Mouse (Mus musculus) stomach, embryonic 16.5 days (tissue): ENCODE measurements around the gene Dbndd1. TPM values are rescaled to one million over a fixed set of nuclear protein-coding genes. Genes with fewer than 3 reads are reported as not detected.

Source experiments
- ATAC-seq: fragments of 200-750 bp; cut with Nextera tagmentation; 2 replicates; pipeline ENCODE4 v1.8.0; 2017; ENCODE audit warnings: moderate number of reproducible peaks, moderate TSS enrichment; ENCODE audit not compliant: insufficient read depth, low FRiP score
- H3K27ac ChIP-seq: fragments of 300-500 bp; sonication (generic); 2 replicates; pipeline ENCODE4 v1.5.1; 2014; ENCODE audit warnings: low read length
- H3K27me3 ChIP-seq: fragments of 300-500 bp; sonication (generic); 2 replicates; pipeline ENCODE4 v1.6.1; 2014; ENCODE audit warnings: low read length, control low read depth, mixed read lengths; ENCODE audit not compliant: control insufficient read depth, insufficient read depth
- H3K36me3 ChIP-seq: fragments of 300-500 bp; sonication (generic); 2 replicates; pipeline ENCODE4 v1.6.1; 2014; ENCODE audit warnings: low read length; ENCODE audit not compliant: control insufficient read depth, insufficient read depth
- H3K4me1 ChIP-seq: fragments of 300-500 bp; sonication (generic); 2 replicates; pipeline ENCODE4 v1.6.1; 2014; ENCODE audit warnings: low read length, control low read depth, mixed read lengths; ENCODE audit not compliant: control insufficient read depth, insufficient read depth
- H3K4me2 ChIP-seq: fragments of 300-500 bp; sonication (generic); 2 replicates; pipeline ENCODE4 v1.6.1; 2014; ENCODE audit warnings: low read depth, low read length, mixed read lengths
- H3K4me3 ChIP-seq: fragments of 300-500 bp; sonication (generic); replicated peaks from 2 replicates; pipeline ENCODE4 v1.5.1; 2014; ENCODE audit warnings: mild to moderate bottlenecking, low read length
- H3K9ac ChIP-seq: fragments of 300-500 bp; sonication (generic); 2 replicates; pipeline ENCODE4 v1.6.1; 2014; ENCODE audit warnings: low read length
- H3K9me3 ChIP-seq: fragments of 300-500 bp; sonication (generic); replicated peaks from 2 replicates; pipeline ENCODE4 v1.6.1; 2016; ENCODE audit warnings: low read length, control low read depth; ENCODE audit not compliant: control insufficient read depth
- WGBS: fragments of 180-500 bp; shearing (Covaris S2); extraction: QIAGEN DNeasy Blood & Tissue Kit; methylation state at CpG from one replicate; pipeline ENCODE4 v1.1.7; 2014; 5-methylcytosine and 5-hydroxymethylcytosine counted together
- polyA plus RNA-seq: library from polyadenylated mRNA; unstranded; fragments of >200 nt; fragmentation: Nextera tagmentation; extraction: Ambion mirVana; gene quantifications from 2 replicates; pipeline ENCODE4 v1.2.1, GENCODE M21; 2015

Gene Dbndd1
- polyA plus RNA-seq, 1 experiment from 2014 or later = 3.2 TPM

DNA sequence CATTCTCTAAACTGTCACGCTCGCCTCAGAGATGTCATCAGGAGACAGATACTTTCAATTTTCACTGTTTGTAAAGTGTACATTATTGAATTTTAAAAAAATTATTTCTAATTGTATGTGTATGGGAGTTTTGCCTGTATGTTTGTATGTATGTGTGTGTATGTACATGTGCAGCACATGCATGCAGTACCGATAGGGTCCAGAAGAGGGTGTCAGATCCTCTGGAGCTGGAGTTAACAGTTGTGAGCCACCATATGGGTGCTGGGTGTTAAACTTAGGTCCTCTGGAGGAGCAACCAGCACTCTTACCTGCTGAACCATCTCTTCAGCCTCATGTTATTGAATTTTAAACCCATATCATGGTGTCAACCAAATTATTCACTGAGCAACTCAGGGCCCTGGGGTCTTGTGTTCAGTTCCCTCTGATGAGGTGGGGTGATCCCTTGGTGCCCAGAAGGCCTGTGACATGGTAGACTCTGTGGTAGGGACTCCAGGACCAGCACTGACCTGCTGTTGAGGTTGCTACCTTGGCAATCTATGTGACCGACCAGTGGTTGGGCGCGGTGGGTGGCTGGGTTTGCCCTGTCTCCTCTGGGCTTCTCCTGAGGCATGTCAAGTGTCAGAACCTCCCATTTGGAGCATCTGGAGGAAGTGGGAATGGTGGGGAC is 11.3 kb downstream of the Dbndd1 start:
- peaks cover 33% of the 10 kb centered on the region for H3K36me3 ChIP-seq
- no peak overlapping the region for H3K4me3 ChIP-seq
- ATAC-seq = no peak
- no peak overlapping the region for H3K4me2 ChIP-seq
- H3K27ac ChIP-seq = no peak overlapping the region
- H3K9ac ChIP-seq = no peak overlapping the region
- H3K9me3 ChIP-seq = no peaks in the 10 kb centered on the region
- H3K4me1 ChIP-seq = no peaks in the 10 kb centered on the region
- 97% methylated on average over 6 of the region's 6 CpGs for WGBS
- H3K27me3 ChIP-seq = no peaks in the 10 kb centered on the region

DNA sequence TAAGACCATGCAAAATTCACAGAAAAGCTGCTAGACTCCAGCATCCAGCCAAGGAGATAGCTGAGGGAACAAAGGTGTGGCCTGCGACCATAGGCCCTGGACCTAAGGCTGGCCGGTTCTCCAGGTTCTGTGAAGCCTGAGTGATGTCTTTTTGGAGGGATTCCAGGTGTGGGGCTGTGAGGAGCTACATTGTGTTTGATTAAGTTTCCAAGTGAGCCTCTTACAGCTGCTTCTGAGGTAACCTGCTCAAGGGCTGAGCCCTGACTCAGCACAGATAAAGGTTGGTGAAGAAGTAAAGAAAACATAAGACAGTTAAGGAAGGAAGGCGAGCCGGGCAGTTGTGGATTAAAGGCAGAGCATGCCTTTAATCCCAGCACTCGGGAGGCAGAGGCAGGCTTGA is 13.1 kb downstream of the Dbndd1 start:
- Histone ChIP-seq H3K27ac (no peak overlapping the region), H3K27me3 (no peaks in the 10 kb centered on the region)
- 86% methylated on average over 5 of the region's 5 CpGs for WGBS

DNA sequence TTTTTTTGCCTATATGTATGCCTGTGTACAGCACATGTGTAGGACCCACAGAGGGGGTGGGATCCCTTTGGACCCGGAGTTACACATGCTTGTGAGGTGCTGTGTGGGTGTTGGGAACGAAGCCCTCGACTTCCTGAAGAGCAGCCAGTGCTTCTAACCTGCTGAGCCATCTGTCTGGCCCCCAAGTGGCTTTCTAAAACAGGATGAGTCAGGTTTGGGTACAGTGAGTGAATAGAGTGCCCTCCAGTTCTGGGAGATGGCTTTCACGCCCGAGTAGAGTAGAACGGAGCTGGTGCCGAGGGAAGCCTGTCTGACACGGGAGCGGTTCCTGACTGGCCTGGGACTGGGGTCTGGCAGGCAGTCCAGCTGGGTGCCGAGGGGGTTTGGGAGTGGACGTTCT is 15.7 kb downstream of the Dbndd1 start:
- Histone ChIP-seq H3K4me2 (no peak overlapping the region), H3K36me3 (peaks cover 39% of the 10 kb centered on the region)
- no peak for ATAC-seq

More for the DNA sequence above, 13.1 kb downstream of the Dbndd1 start:
- ATAC-seq = no peak
- H3K9me3 ChIP-seq = no peaks in the 10 kb centered on the region
- peaks cover 39% of the 10 kb centered on the region for H3K36me3 ChIP-seq
- H3K4me2 ChIP-seq = no peak overlapping the region
- H3K4me1 ChIP-seq = no peaks in the 10 kb centered on the region
- no peak overlapping the region for H3K9ac ChIP-seq
- H3K4me3 ChIP-seq = no peak overlapping the region

DNA sequence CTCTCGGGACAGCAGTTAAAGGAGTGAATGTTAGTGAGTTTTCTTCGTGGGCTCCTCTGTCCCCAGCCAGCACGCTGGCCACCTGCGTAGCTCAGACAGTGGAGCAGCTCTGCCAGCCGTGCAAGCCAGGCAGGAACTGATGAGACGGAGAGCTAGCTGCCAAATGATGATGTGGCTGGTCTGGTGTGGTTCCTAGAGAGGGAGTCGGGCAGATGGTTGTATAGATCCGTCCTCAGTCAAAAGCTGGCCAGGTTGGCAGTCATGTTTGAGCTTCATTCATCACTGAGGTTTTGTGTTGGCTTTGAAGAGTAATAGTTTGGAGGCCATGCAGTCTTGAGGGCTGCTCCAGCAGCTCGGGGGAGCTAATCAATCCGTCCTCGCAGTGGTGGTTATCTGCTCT is 16.3 kb downstream of the Dbndd1 start:
- H3K9ac ChIP-seq = no peak overlapping the region
- H3K27me3 ChIP-seq = no peaks in the 10 kb centered on the region
- H3K36me3 ChIP-seq = peaks cover 36% of the 10 kb centered on the region
- no peak for ATAC-seq
- no peaks in the 10 kb centered on the region for H3K9me3 ChIP-seq
- H3K4me3 ChIP-seq = no peak overlapping the region
- 87% methylated on average over 11 of the region's 11 CpGs for WGBS
- no peaks in the 10 kb centered on the region for H3K4me1 ChIP-seq
- H3K4me2 ChIP-seq = no peak overlapping the region
- no peak overlapping the region for H3K27ac ChIP-seq

More for the DNA sequence above, 15.7 kb downstream of the Dbndd1 start:
- Histone ChIP-seq H3K27me3 (no peaks in the 10 kb centered on the region), H3K4me3 (no peak overlapping the region), H3K9me3 (no peaks in the 10 kb centered on the region), H3K9ac (no peak overlapping the region), H3K27ac (no peak overlapping the region), H3K4me1 (no peaks in the 10 kb centered on the region)
- 93% methylated on average over 11 of the region's 11 CpGs for WGBS

DNA sequence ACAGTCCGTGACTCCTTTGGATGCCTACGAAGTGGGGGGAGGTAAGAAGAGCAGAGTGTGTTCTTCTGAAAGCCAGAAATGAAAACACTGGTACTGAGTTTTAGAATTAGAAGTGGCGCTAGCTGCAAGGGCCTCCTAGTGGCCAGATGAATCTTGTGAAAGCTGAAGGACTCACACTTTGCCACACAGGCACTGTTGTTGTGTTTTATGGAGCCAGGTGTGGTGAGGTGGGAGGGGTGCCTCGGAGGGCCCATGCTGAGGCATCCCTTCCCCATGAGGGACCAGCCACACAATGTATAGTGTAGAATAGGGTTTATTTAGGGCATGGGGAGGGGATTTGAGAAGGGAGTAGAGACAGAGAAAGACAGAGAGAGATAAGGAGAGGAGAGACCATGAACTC is 17.6 kb downstream of the Dbndd1 start:
- Histone ChIP-seq H3K9me3 (no peaks in the 10 kb centered on the region), H3K4me3 (no peak overlapping the region), H3K4me2 (no peak overlapping the region), H3K27ac (no peak overlapping the region), H3K36me3 (peaks cover 23% of the 10 kb centered on the region), H3K4me1 (no peaks in the 10 kb centered on the region), H3K27me3 (no peaks in the 10 kb centered on the region), H3K9ac (no peak overlapping the region)
- no peak for ATAC-seq
- 78% methylated on average over 4 of the region's 4 CpGs for WGBS

DNA sequence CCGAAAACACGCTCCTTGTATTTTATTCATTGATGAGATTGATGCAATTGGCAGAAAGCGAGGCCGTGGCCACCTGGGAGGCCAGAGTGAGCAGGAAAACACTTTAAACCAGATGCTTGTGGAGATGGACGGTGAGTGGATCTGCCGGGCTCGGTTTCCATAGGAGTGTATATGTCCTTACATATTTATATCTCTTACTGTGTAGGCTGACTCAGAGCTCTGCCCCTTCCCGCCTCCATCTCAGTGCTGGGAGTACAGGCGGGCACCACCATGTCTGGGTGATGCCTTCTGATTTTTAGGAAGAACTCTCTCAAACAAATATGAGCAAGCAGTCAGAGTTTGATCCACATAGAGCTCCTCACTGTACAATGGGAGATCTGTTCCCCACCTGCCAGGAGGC is 22.4 kb downstream of the Dbndd1 start:
- Histone ChIP-seq H3K9ac (no peak overlapping the region), H3K4me2 (no peak overlapping the region), H3K4me1 (no peaks in the 10 kb centered on the region), H3K9me3 (no peaks in the 10 kb centered on the region), H3K4me3 (no peak overlapping the region), H3K27me3 (no peaks in the 10 kb centered on the region), H3K36me3 (peaks cover 23% of the 10 kb centered on the region; the same call in 1 of the 2 replicates), H3K27ac (no peak overlapping the region)
- ATAC-seq = no peak
- 93% methylated on average over 9 of the region's 9 CpGs for WGBS

DNA sequence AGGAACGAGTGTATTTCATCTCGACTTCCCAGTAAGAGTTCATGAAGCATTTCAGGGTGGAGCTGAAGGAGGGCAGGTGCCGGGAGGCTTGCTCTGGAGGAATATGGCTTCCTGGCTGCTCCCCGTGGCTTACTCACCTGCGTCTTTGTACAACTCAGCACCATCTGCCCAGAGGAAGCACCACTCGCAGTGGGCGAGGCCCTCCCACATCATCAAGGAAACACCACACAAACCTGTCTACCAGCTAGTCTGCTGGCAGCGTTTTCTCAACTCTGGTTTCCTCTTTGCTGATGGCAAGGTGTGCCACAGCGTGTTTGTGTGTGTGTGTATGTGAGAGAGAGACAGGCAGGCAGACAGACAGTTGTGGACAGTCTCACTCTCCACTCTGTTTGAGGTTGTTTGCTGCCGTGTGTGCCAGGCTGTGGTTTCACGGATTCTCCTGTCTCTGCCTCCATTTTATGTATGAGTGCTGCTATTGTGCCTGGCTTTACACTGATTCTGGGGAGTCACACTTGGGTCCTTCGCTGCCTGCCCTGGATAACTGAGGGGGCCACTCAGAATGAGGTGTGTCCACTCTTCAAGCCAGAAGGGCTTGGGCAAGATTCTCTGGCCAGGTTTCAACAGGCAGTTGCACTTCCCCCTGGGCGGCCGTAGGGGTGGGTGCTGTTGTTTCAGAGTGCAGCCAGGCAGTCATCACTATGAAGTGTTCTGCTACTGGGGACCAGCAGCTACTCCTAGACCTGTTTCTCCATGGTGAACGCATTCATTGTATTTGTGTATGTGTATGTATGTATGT is 23.8 kb downstream of the Dbndd1 start:
- 90% methylated on average over 15 of the region's 15 CpGs for WGBS
- no peaks in the 10 kb centered on the region for H3K9me3 ChIP-seq
- no peak overlapping the region for H3K27ac ChIP-seq
- H3K4me2 ChIP-seq = no peak overlapping the region
- no peaks in the 10 kb centered on the region for H3K27me3 ChIP-seq
- ATAC-seq = no peak
- peaks cover 35% of the 10 kb centered on the region for H3K36me3 ChIP-seq
- no peaks in the 10 kb centered on the region for H3K4me1 ChIP-seq
- H3K4me3 ChIP-seq = no peak overlapping the region
- no peak overlapping the region for H3K9ac ChIP-seq

DNA sequence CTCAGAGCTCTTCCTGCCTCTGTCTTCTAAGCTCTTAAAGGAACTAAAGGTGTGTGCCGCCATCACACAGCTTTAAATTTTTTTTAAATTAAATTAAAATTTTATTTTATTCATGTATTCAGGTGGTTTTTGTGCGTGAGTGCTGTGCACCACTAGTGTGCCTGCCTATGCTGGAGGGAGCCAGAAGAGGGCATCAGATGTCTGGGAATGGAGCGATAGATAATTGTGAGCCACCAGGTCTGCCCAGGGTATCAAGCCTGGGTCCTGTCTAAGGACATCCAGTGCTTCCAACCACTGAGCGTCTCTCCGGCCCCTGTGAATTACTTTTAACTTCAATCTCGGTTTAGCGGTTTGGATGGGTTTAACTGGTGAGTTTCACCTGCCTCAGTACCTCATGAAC is 32.6 kb downstream of the Dbndd1 start:
- no peak for ATAC-seq

DNA sequence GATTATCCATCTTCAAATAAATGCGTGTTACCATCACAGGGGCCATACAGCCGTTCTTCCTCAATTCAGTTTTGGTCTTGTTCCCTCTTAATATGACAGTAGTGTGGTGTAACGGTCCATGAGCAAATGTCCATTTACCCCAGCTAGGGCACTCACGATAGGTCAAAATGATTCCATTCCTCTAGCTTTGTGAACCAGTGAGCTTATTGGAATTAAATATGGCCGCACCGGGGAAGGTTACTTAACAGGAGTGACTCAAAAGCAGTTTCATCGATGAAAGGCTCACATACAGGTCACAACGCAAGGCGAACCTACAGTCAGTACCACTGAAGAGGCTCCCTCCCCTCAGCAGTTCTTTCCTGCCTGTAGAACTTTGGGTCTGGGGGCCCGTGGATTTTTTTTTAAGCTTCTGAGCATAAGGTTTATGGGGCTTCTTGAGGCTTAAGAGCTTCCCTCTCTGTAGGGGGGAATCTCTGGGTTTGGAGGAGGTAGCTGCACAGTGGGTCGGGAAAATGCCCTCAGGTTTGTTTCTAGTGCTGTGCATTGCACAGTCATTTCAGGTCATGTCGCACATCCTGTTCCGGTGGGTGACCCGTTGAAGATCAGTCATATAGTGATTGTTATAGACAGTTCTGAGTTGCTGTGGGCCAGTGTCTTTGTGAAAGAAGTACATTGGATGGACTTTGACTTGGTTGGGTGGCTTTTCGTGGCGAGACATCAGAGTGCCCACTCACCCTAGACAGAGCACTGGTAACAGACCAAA is 36.6 kb downstream of the Dbndd1 start:
- Histone ChIP-seq H3K4me2 (peak overlapping the region; percentile 59), H3K4me1 (peaks cover 16% of the 10 kb centered on the region), H3K36me3 (peaks cover 9% of the 10 kb centered on the region; the same call in 1 of the 2 replicates), H3K9ac (peak overlapping the region; percentile 92), H3K9me3 (no peaks in the 10 kb centered on the region), H3K27me3 (no peaks in the 10 kb centered on the region), H3K4me3 (peak overlapping the region; percentile 84), H3K27ac (peak overlapping the region; percentile 94; the same call in 1 of the 2 replicates)
- WGBS = 37% methylated on average over 16 of the region's 16 CpGs
- no peak for ATAC-seq

More for the DNA sequence above, 32.6 kb downstream of the Dbndd1 start:
- no peaks in the 10 kb centered on the region for H3K27me3 ChIP-seq
- no peaks in the 10 kb centered on the region for H3K9me3 ChIP-seq
- 89% methylated on average over 7 of the region's 7 CpGs for WGBS
- H3K4me1 ChIP-seq = peaks cover 9% of the 10 kb centered on the region
- no peak overlapping the region for H3K4me2 ChIP-seq
- peaks cover 25% of the 10 kb centered on the region for H3K36me3 ChIP-seq
- H3K27ac ChIP-seq = no peak overlapping the region
- no peak overlapping the region for H3K4me3 ChIP-seq
- H3K9ac ChIP-seq = no peak overlapping the region
